Mouse (Mus musculus): ENCODE measurements at regions not wholly inside any gene's neighbourhood (a gene's known extent, or its start where the extent isn't known, plus 50 kb on each side); places are given as distances from the start of the nearest gene placed in this dataset.

DNA sequence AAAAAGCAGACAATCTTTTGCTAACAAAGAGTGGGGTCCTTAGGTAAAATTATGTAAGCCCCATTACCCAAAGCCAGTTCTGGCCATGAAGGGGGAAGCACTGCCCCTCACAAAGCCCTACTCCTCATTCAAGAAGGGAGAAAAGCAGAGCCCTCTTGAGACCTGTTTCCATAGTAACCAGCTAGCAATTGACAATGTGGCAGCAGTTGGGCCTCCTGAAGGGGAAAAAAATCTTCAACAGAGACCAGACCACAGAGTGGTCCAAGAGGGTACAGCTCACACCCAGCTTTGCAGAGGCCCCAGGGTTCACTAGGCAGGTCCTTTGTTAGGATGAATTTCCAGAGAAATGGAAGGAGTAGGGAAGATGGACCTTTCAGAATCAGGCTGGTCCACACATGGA lies 271.8 kb downstream of the Tox3 start:
- Histone ChIP-seq H3K9me3 (ENCODE audit: control insufficient read depth, low read length) (no peaks in the 10 kb centered on the region), H3K27me3 (ENCODE audit: control insufficient read depth, insufficient read depth, low read length) (no peaks in the 10 kb centered on the region), H3K4me1 (replicated peaks; ENCODE audit: control insufficient read depth in 2 of 2, insufficient read depth in 2 of 2, low read length in 1 of 2) (no peaks in the 10 kb centered on the region), H3K36me3 (replicated peaks; ENCODE audit: control insufficient read depth, insufficient read depth, low read depth) (no peaks in the 10 kb centered on the region), H3K9ac (replicated peaks) (no peak overlapping the region), H3K4me3 (ENCODE audit: insufficient read depth in 1 of 2, low read depth in 2 of 2, low read length in 2 of 2) (no peak overlapping the region), H3K27ac (no peak overlapping the region), H3K4me2 (ENCODE audit: low read depth) (no peak overlapping the region)
- ATAC-seq (ENCODE audit: insufficient read depth) (no peak), DNase-seq (ENCODE audit: low read depth in 3 of 3, low spot score in 3 of 3) (no peak)
- TF ChIP-seq CTCF (IDR thresholded peaks at IDR 0.05; ENCODE audit: low read depth) (no peak), EP300 (IDR thresholded peaks at IDR 0.05; ENCODE audit: low read depth) (no peak)

DNA sequence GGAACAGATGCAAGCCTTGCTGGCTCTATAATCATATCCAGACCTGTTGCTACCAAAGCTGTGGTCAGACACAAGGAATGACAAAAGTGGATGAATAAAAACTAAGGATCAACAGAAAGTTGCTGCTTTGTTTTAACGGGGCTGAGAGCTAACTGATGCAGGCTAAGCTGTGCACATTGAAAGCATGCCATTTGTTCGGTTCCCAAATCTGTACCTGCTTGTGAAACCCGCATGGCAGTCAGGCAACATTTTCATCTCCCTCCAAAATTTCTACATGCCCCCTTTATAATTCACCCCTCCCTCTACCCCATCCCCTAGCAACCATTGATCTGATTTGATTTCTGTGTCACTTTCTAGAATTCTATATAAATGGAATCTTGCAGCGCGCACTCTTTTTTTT lies 272.3 kb downstream of the Tox3 start:
- ATAC-seq (ENCODE audit: insufficient read depth): no peak
- WGBS (ENCODE audit: insufficient replicate concordance): 73% methylated on average over 5 of the region's 5 CpGs
- H3K4me3 ChIP-seq (ENCODE audit: insufficient read depth in 1 of 2, low read depth in 2 of 2, low read length in 2 of 2): no peak overlapping the region
- H3K27me3 ChIP-seq (ENCODE audit: control insufficient read depth, insufficient read depth, low read length): no peaks in the 10 kb centered on the region
- no peak overlapping the region for H3K27ac ChIP-seq
- no peaks in the 10 kb centered on the region for H3K9me3 ChIP-seq (ENCODE audit: control insufficient read depth, low read length)
- no peak for TF ChIP-seq EP300 (IDR thresholded peaks at IDR 0.05; ENCODE audit: low read depth)
- no peak for TF ChIP-seq CTCF (IDR thresholded peaks at IDR 0.05; ENCODE audit: low read depth)
- H3K36me3 ChIP-seq (replicated peaks; ENCODE audit: control insufficient read depth, insufficient read depth, low read depth): no peaks in the 10 kb centered on the region
- H3K4me1 ChIP-seq (replicated peaks; ENCODE audit: control insufficient read depth in 2 of 2, insufficient read depth in 2 of 2, low read length in 1 of 2): no peaks in the 10 kb centered on the region
- H3K9ac ChIP-seq (replicated peaks): no peak overlapping the region
- no peak overlapping the region for H3K4me2 ChIP-seq (ENCODE audit: low read depth)
- DNase-seq (ENCODE audit: low read depth in 3 of 3, low spot score in 3 of 3): no peak

DNA sequence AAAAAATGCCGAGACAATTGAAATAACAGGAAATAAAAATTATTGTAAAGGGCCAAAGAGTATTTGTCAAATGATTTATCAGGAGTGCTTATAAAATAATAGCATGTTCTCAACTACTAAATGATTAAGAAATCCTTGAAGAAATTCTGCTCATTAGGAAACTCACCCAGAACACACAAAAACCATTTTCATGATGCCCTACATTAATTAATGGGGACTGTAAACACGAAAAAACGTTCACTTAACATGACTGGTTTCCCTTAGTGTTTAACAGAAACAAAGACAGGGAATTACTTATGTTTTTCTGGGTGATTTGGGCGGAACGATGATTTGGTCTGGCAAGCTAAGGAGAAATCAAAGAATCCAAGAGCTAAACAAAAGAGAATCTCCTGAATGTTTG lies 278.1 kb downstream of the Tox3 start:
- WGBS (ENCODE audit: insufficient replicate concordance): 55% methylated on average over 5 of the region's 5 CpGs
- no peaks in the 10 kb centered on the region for H3K4me1 ChIP-seq (replicated peaks; ENCODE audit: control insufficient read depth in 2 of 2, insufficient read depth in 2 of 2, low read length in 1 of 2)
- no peaks in the 10 kb centered on the region for H3K27me3 ChIP-seq (ENCODE audit: control insufficient read depth, insufficient read depth, low read length)
- TF ChIP-seq EP300 (IDR thresholded peaks at IDR 0.05; ENCODE audit: low read depth) (no peak), CTCF (IDR thresholded peaks at IDR 0.05; ENCODE audit: low read depth) (no peak)
- no peak overlapping the region for H3K4me2 ChIP-seq (ENCODE audit: low read depth)
- ATAC-seq (ENCODE audit: insufficient read depth): no peak
- H3K9me3 ChIP-seq (ENCODE audit: control insufficient read depth, low read length): no peaks in the 10 kb centered on the region
- no peak overlapping the region for H3K4me3 ChIP-seq (ENCODE audit: insufficient read depth in 1 of 2, low read depth in 2 of 2, low read length in 2 of 2)
- no peak for DNase-seq (ENCODE audit: low read depth in 3 of 3, low spot score in 3 of 3)
- H3K27ac ChIP-seq: no peak overlapping the region
- no peak overlapping the region for H3K9ac ChIP-seq (replicated peaks)
- no peaks in the 10 kb centered on the region for H3K36me3 ChIP-seq (replicated peaks; ENCODE audit: control insufficient read depth, insufficient read depth, low read depth)

DNA sequence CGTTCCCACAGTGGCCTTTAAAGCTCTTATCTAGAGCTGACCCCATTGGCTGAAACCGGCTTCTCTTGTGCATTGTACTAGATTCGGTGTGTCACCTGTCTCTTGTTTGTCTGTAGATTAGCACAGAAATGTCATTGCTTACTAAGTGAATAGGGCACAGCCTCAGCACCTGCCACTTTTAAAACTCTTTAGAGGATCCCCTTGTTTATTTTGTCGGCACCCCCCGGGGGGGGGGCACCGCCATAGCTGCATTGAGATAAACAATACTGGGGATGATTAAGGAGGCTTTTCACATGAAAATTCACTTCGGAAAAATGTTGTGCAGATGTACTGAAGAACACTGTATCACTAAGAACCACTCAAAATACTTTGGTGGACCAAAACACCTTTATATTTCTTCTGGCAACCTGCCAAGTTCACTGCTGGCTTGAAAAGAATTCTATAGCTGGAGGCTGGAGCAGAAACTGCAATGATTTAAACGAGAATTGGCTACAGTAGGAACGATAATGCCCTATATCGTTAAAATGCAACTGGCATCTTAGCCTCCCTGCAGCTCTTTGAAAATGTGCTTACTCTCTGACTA lies 278.6 kb downstream of the Tox3 start:
- Histone ChIP-seq H3K9me3 (ENCODE audit: control insufficient read depth, low read length) (no peaks in the 10 kb centered on the region), H3K4me3 (ENCODE audit: insufficient read depth in 1 of 2, low read depth in 2 of 2, low read length in 2 of 2) (no peak overlapping the region), H3K4me2 (ENCODE audit: low read depth) (no peak overlapping the region), H3K27me3 (ENCODE audit: control insufficient read depth, insufficient read depth, low read length) (no peaks in the 10 kb centered on the region), H3K27ac (no peak overlapping the region), H3K4me1 (replicated peaks; ENCODE audit: control insufficient read depth in 2 of 2, insufficient read depth in 2 of 2, low read length in 1 of 2) (no peaks in the 10 kb centered on the region), H3K9ac (replicated peaks) (no peak overlapping the region), H3K36me3 (replicated peaks; ENCODE audit: control insufficient read depth, insufficient read depth, low read depth) (no peaks in the 10 kb centered on the region)
- no peak for ATAC-seq (ENCODE audit: insufficient read depth)
- TF ChIP-seq EP300 (IDR thresholded peaks at IDR 0.05; ENCODE audit: low read depth) (no peak), CTCF (IDR thresholded peaks at IDR 0.05; ENCODE audit: low read depth) (no peak)
- DNase-seq (ENCODE audit: low read depth in 3 of 3, low spot score in 3 of 3): no peak
- WGBS (ENCODE audit: insufficient replicate concordance): 33% methylated on average over 10 of the region's 10 CpGs

DNA sequence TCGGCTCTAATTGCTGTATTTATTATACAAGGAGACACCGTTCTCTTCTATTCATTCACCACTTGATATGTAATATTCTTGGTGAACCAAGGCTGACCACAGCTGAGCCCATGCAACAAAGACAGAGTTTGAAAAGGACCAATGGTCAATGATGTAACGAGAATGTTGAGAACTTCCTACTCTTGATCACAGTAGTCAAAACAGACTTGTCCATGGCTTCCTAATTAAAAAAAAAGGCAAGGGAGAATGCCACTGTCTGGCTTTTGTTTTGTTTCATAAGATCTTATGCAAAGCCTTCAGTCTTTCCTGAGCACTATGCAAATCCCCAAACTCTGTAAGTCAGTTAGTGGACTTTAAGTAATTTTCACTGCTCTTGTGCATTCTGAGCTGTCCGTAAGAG lies 279.7 kb downstream of the Tox3 start:
- H3K9ac ChIP-seq (replicated peaks): no peak overlapping the region
- DNase-seq (ENCODE audit: low read depth in 3 of 3, low spot score in 3 of 3) (no peak), ATAC-seq (ENCODE audit: insufficient read depth) (no peak)
- no peaks in the 10 kb centered on the region for H3K4me1 ChIP-seq (replicated peaks; ENCODE audit: control insufficient read depth in 2 of 2, insufficient read depth in 2 of 2, low read length in 1 of 2)
- no peak overlapping the region for H3K27ac ChIP-seq
- H3K4me2 ChIP-seq (ENCODE audit: low read depth): no peak overlapping the region
- no peak overlapping the region for H3K4me3 ChIP-seq (ENCODE audit: insufficient read depth in 1 of 2, low read depth in 2 of 2, low read length in 2 of 2)
- H3K27me3 ChIP-seq (ENCODE audit: control insufficient read depth, insufficient read depth, low read length): no peaks in the 10 kb centered on the region
- WGBS (ENCODE audit: insufficient replicate concordance): 68% methylated on average over 4 of the region's 4 CpGs
- H3K9me3 ChIP-seq (ENCODE audit: control insufficient read depth, low read length): no peaks in the 10 kb centered on the region
- no peaks in the 10 kb centered on the region for H3K36me3 ChIP-seq (replicated peaks; ENCODE audit: control insufficient read depth, insufficient read depth, low read depth)
- TF ChIP-seq EP300 (IDR thresholded peaks at IDR 0.05; ENCODE audit: low read depth) (no peak), CTCF (IDR thresholded peaks at IDR 0.05; ENCODE audit: low read depth) (no peak)
